Mouse (Mus musculus): ENCODE results near the gene Pcsk4.

DNA sequence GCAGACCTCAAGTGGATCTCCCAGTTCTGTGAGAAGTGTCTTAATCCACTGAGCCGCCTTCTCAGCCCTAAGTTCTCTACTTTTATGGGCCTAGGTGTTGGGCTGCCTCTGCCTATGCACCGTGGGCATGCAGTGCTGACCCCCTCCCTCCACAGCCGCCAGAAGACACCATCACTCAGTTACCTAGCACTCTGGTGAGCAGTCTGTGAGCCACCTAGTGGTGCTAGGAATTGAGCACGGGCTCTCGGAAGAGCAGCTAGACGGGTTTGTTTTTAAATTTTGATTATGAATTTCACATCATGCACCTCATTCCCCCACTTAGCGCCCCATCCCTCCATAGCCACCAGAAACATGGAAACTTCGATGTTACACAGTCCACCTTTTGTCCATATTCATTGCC lies 40.6 kb downstream of the Pcsk4 start:
- TF ChIP-seq TAL1 (IDR thresholded peaks at IDR 0.05; ENCODE audit: low read length) (no peak), GATA1 (IDR thresholded peaks at IDR 0.05; ENCODE audit: low read length) (no peak)

Data from erythroblast, embryonic 14.5 days (primary cell).